9 mouse cellular contexts compared by ENCODE assay signal in the genomic region with DNA sequence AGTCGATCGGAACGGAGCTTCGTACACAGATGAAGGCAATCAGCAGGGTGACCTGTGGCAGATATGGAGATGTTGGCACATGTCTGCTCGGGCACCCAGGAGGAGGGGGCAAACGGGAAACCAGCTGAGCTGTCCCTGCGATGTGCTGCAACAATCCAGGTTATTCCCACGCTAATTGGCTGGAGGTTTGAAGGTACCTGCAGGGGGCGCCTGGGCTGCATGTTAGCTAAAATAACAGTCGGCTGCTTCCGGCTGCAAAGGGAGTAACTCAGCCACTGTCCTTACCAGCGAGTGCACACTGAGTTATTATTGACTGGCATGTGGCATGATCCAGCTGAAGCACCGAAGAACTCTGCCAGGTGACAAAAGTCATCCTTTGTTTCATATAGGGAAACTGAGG. TPM values are rescaled to one million over a fixed set of nuclear protein-coding genes. Genes with fewer than 3 reads are reported as not detected.
DNase-seq lines count a peak whose midpoint lies in the region; ATAC-seq and TF ChIP-seq lines count a peak whose summit lies in the region.
"Had no signal": no experiment of that assay in that cellular context is flagged by ENCODE, and none has a peak within 500 bp of the region (broad histone marks: within the 10 kb centered on the region; RNA-seq: fewer than 3 reads in every experiment).

No protein-coding gene starts in this region.

- TF ChIP-seq CTCF in gastrocnemius, adult 2 months (IDR thresholded peaks at IDR 0.05), result peak; percentile 52

- peaks cover 5% of the 10 kb centered on the region; the same call in 1 of the 2 replicates for H3K4me1 ChIP-seq in midbrain, embryonic 11.5 days (ENCODE audit: control insufficient read depth, insufficient read depth, low read length)
- no peaks in the 10 kb centered on the region for H3K4me1 ChIP-seq in midbrain, embryonic 15.5 days

- intact Hi-C loops in gastrocnemius, adult 2 months (cut with DNase I), result no loop called here
- intact Hi-C loops in heart, postnatal 25 days (cut with DNase I), result no loop called here

- no peaks in the 10 kb centered on the region for H3K27me3 ChIP-seq in midbrain, embryonic 11.5 days (ENCODE audit: control insufficient read depth, insufficient read depth, low read length)
- H3K27me3 ChIP-seq in midbrain, embryonic 15.5 days (replicated peaks), result no peaks in the 10 kb centered on the region
- H3K27me3 ChIP-seq: neural tube, embryonic 13.5 days had no signal

- ATAC-seq in midbrain, embryonic 11.5 days (ENCODE audit: low FRiP score), result no peak
- no peak for ATAC-seq in midbrain, embryonic 15.5 days (replicated peaks)

- no peak overlapping the region for H3K4me3 ChIP-seq in gastrocnemius, adult 2 months
- H3K4me3 ChIP-seq in midbrain, embryonic 11.5 days (ENCODE audit: low read depth, low read length), result no peak overlapping the region
- no peak overlapping the region for H3K4me3 ChIP-seq in midbrain, embryonic 15.5 days
- H3K4me3 ChIP-seq: neural tube, embryonic 13.5 days had no signal

- peak; percentile 46 for DNase-seq in gastrocnemius, adult 2 months
- DNase-seq in gastrocnemius, adult 18-20 months (ENCODE audit: low spot score), result no peak
- DNase-seq in midbrain, embryonic 11.5 days (ENCODE audit: low spot score, missing footprints), result peak; percentile 89
- DNase-seq in embryo, embryonic 10.5 days (ENCODE audit: low spot score), result peak; percentile 78
- DNase-seq in mesoderm, embryonic 11.5 days (ENCODE audit: low read depth, low spot score), result peak; percentile 45
- DNase-seq in layer of hippocampus, postnatal 14 days (ENCODE audit: low spot score in 2 of 2), result no peak
- no peak for DNase-seq in heart, postnatal 25 days (ENCODE audit: low spot score)

- no peaks in the 10 kb centered on the region for H3K9me3 ChIP-seq in midbrain, embryonic 11.5 days (ENCODE audit: control insufficient read depth, low read length)
- no peaks in the 10 kb centered on the region for H3K9me3 ChIP-seq in midbrain, embryonic 15.5 days
- H3K9me3 ChIP-seq: neural tube, embryonic 13.5 days had no signal

- no peak overlapping the region for H3K9ac ChIP-seq in midbrain, embryonic 11.5 days (ENCODE audit: low read length)
- no peak overlapping the region for H3K9ac ChIP-seq in midbrain, embryonic 15.5 days
- H3K9ac ChIP-seq: neural tube, embryonic 13.5 days had no signal

- 73% methylated on average over 13 of the region's 13 CpGs for WGBS in midbrain, embryonic 11.5 days
- WGBS in midbrain, embryonic 15.5 days, result 61% methylated on average over 13 of the region's 13 CpGs

- H3K36me3 ChIP-seq in midbrain, embryonic 11.5 days (ENCODE audit: control insufficient read depth, insufficient read depth, low read length), result peaks cover 5% of the 10 kb centered on the region; the same call in 1 of the 2 replicates
- H3K36me3 ChIP-seq in midbrain, embryonic 15.5 days (replicated peaks), result no peaks in the 10 kb centered on the region
- H3K36me3 ChIP-seq: neural tube, embryonic 13.5 days had no signal

- no peak overlapping the region for H3K4me2 ChIP-seq in midbrain, embryonic 11.5 days
- H3K4me2 ChIP-seq in midbrain, embryonic 15.5 days, result no peak overlapping the region
- H3K4me2 ChIP-seq: neural tube, embryonic 13.5 days had no signal

- H3K27ac ChIP-seq in gastrocnemius, adult 2 months, result no peak overlapping the region
- H3K27ac ChIP-seq in midbrain, embryonic 11.5 days (ENCODE audit: low read depth, low read length), result no peak overlapping the region
- no peak overlapping the region for H3K27ac ChIP-seq in midbrain, embryonic 15.5 days
- H3K27ac ChIP-seq: neural tube, embryonic 13.5 days had no signal

RNA-seq across cellular contexts. Expression of a gene that starts 18.3 kb away (rescaled TPM):
- total RNA-seq in gastrocnemius, adult 2 months (2021), result 1 to 10 TPM; 3.9 to 5.5 TPM
- 1 to 10 TPM; 3.7 to 7.0 TPM for total RNA-seq in gastrocnemius, adult 18-20 months (2021)
- polyA plus RNA-seq in midbrain, embryonic 11.5 days (2014; fragmentation: Nextera tagmentation; extraction: Ambion mirVana), result 51.5 and 60.0 TPM in 2 replicates
- polyA plus RNA-seq in midbrain, embryonic 15.5 days (2015; fragmentation: Nextera tagmentation; extraction: Ambion mirVana), result 12.2 and 15.2 TPM in 2 replicates
- 1 to 10 TPM; 7.4 to 8.3 TPM for total RNA-seq in layer of hippocampus, postnatal 14 days (2021)
- total RNA-seq in heart, postnatal 25 days (2021), result 10 to 100 TPM; 14.0 to 14.1 TPM

RNA-seq across cellular contexts. Expression of a gene that starts 32.4 kb away (rescaled TPM):
- total RNA-seq in gastrocnemius, adult 2 months (2021), result 1 to 10 TPM; 7.3 to 7.9 TPM
- 1 to 10 TPM; 5.8 to 7.4 TPM for total RNA-seq in gastrocnemius, adult 18-20 months (2021)
- 26.0 and 26.1 TPM in 2 replicates for polyA plus RNA-seq in midbrain, embryonic 11.5 days (2014; fragmentation: Nextera tagmentation; extraction: Ambion mirVana)
- polyA plus RNA-seq in midbrain, embryonic 15.5 days (2015; fragmentation: Nextera tagmentation; extraction: Ambion mirVana), result 18.3 TPM in 2 replicates
- 10 to 100 TPM; 25.9 to 28.1 TPM for total RNA-seq in layer of hippocampus, postnatal 14 days (2021)
- total RNA-seq in heart, postnatal 25 days (2021), result 10 to 100 TPM; 23.4 to 27.2 TPM

Comparison
In these comparisons a context has a peak if more than half of its experiments do, and no peak if none do; other contexts are left out.
1. DNase-seq: peak in gastrocnemius, adult 2 months (single experiment), midbrain, embryonic 11.5 days (single experiment), embryo, embryonic 10.5 days (single experiment) and mesoderm, embryonic 11.5 days (single experiment); none in gastrocnemius, adult 18-20 months (single experiment), layer of hippocampus, postnatal 14 days (0 of 2) and heart, postnatal 25 days (single experiment).